Mouse (Mus musculus): ENCODE data around the gene Nat14.
A peak's percentile ranks its signal among the peaks of the same experiment; 100 is the strongest.

The Nat14 gene

DNA sequence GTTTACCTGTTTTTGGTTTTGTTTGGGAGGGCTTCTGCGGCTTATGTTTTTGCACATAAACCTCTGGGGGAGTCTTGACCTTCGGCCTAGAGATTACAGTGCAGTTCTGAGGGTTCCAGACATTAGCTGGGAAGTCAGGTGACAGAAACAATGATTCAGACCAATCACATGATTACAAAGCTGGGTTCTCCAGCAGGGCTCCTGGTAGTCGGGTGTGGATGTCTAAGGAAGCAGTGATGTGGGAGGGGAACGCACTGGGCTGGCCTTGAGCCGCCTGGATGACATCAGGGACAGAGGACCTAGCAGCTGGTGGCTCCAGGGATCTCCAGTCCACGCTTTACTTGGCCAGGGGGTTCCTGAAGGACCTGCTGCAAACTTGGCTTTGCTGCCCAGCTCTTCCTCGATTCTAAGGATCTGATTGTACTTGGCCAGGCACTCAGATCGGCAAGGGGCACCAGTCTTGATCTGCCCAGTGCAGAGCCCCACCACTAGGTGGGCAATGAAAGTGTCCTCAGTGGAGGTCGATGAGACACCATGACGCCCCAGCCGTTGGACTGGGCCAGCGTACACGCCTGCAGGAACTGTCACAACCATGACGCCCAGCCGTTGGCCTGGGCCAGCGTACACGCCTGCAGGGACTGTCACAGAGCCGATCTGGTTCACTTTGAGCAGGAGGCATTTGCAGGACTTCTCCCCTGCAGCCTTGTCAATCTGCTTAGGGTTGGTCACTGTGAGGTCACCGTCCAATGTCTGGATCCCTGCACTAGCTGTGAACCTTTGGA lies 28.9 kb downstream of the Nat14 start:
- no peak for DNase-seq

DNA sequence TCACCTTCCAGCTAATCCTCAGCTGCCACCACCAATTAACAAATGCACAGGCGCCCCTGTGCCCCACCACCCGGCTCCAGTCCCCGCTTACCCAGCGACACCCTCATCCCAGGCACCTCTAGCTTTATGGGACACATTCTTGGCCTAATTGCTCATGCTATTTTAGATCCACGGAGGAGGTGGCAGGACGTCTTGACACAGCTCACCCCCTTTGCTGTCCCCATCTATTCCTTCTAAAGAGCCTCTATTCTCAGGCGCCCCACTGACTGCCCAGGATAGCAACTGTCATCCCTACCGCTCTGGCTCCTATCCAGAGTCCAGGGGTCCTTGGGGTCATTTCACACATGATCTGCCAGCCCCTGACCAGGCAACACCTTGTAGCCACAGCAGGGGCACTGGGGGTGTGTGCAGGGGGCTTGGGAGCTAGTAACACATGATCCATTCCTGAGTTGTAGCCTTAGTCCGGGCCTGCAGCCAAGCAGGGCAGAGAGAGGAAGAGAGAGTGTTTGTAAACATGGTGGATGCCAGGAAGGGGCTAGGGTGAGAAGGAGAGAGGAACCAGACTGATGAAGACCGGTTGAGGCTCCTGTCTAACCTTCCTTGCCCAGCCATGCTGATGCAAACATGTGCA lies 32.1 kb downstream of the Nat14 start:
- DNase-seq: no peak

DNA sequence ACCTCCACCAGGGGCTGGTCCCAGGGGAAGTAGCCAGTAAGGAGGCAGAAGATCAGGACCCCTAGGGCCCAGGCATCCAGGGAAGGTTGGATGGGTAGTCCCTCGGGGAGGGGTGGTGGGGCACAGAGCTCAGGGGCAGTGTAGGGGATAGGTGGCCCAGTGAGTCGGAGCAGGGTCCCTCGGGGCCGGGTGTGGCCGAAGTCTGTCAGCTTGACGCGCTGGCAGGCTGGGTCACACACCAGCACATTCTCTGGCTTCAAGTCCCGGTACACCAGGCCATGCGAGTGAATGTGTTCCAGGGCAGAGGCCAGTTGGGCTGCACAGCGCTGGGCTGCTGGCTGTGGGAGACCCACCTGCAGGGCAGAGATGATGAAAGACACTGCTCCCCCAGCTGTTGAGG lies 35.5 kb downstream of the Nat14 start:
- peak in 1 of 2 experiments; percentile 36 for DNase-seq

DNA sequence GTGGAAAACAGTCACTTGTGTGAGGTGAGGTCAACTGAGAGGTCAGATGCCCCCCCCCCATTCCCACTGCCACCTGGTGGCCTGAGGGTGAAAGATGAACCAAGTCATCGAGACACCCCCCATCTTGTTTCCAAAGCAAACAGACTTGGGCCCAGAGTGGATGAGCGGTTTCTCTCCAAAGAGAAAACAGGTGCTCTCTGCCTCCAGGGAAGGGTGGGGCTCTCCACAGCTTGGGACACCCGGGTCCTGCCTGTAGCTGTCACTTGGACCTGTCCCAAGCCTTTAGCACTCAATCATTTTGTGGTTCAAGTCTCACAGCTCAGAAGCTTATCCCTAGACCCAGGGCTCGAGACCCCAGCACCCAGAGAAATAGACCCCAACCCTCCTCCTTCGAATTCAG lies 41.7 kb downstream of the Nat14 start:
- DNase-seq: no peak

DNA sequence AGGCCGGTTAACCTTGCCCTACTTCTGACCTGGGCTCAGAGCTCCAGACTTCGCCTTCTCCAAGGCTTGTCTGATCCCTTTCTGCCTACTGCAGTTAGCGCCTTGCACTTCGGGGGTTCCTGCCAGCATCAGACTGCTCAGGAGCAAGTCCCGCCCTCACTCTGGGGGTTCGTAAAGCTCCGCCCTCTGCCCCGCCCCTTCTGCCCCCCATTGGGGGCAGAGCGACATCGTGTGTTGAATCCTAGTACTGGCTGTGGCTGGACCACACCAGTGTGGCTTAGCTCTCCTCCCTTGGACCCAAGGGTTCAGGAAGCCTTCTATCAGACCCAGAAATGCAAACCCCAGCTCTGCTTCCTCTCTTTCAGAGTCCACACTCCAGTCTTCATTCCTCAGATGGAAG lies 42.4 kb downstream of the Nat14 start, which contains the start of gene Sbk2:
Gene Sbk2, minus strand, starts transcription at position 135 of the 400 bp plus-strand sequence.
- DNase-seq: peak; percentile 87 to 89

DNA sequence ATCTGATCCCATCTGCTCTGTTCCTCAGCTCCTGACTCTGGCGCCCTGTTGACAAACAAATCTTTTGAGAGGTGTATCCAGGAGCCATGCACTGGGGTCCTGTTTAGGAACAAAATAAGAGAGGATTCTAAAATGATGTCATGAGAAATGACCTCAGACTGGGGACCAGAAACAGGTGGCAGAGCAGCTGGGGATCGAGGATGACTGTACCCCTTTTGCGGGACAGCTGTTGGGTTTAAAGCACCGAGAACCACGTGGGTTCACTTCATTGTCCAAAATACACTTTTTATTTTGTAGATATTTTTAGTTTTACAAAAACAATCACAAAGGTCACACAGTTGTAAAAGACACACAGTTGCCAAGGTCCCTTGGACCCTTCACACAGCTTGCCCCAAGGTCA lies 43.2 kb downstream of the Nat14 start:
- no peak for DNase-seq

DNA sequence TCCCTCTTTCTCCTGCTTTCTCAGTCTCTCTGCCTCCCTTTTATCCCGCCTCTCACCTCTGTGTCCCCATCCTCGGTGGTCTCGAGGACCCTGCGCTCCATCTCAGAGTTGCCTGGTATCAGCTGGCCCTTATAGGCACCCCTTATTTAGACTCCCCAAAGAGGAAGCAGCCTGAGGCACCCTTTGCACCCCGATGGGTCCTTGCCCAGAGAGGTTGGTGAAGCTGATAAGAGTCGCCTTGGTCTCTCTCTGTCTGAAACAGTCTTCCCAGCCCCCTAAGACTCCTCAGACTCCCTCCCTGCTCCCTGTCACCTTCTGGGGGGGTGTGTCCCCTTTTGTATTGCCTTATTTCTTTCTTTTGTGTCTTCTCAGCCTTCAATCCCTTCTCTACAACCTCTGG lies 49.2 kb downstream of the Nat14 start, which contains the start of gene Sbk3:
Gene Sbk3, minus strand, starts transcription at position 101 of the 400 bp plus-strand sequence.
- DNase-seq: no peak

DNA sequence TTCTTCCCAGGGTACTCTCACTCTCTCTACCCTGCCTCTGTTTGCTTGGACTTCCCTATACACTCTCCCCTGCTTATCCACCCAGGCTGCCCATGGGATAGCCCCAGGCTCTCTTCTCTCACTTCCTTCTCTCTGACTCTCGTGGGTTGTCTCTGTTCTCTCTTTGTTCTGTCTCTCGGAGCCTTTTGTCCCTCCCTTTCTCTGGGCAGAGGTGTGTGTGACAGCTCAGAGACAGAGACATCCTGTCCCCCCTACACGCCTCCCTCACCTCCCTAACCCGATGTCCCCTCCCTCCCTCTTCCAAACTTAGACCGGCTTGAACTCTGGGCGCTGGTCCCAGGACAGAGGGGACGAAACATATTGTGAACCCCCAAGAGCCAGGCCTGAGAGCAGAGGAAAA lies 49.9 kb downstream of the Nat14 start:
- no peak for DNase-seq

DNA sequence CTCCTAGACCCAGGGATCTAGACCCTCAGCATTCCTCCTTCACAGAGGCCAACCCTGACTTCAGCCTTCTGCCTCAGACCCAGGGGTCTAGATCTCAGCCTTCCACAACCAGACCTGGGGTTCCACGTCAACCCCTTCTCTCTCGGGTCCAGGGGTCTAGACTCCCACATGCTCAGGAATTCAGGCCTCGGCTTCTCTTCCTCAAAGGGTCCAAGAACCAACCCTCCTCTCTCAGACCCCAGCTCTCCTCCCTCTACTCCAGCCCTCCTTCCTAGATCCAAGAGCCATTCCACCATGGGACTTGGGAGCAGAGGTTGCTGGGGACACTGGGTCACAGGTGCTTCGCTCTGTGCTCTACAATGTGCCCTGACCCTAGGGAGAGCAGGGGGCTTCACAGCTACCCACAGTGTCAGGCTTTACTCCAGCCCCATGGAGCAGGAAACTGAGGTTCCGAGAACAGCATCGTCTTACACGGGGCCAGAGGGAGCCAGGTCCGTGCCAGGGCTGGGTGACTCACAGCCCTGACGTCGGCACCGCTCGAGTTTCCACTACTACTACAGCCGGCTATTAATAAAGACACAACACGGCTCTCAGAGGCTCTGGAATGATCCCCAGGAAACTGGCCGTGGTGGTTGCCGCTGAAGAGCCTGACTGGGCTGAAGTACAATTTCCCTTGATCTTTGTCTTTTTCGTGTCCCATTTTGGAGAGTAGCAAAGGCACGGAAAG lies 50.7 kb downstream of the Nat14 start:
- DNase-seq: no peak
